Mouse (Mus musculus) intestine, postnatal 0 days (tissue): ENCODE measurements around the gene Pitpnm2. TPM values are rescaled to one million over a fixed set of nuclear protein-coding genes. Genes with fewer than 3 reads are reported as not detected.

Experiments
- ATAC-seq: fragments of 200-750 bp; cut with Nextera tagmentation; 2 replicates; pipeline ENCODE4 v1.8.0; 2017; ENCODE audit warnings: mild to moderate bottlenecking, moderate TSS enrichment, moderate library complexity
- H3K27ac ChIP-seq: fragments of 300-500 bp; sonication (generic); 2 replicates; pipeline ENCODE4 v1.5.1; 2014; ENCODE audit warnings: mild to moderate bottlenecking, low read depth, low read length, moderate library complexity
- H3K27me3 ChIP-seq: fragments of 300-500 bp; sonication (generic); replicated peaks from 2 replicates; pipeline ENCODE4 v1.6.1; 2014; ENCODE audit warnings: low read length, mixed read lengths; ENCODE audit not compliant: control insufficient read depth, insufficient read depth
- H3K36me3 ChIP-seq: fragments of 300-500 bp; sonication (generic); 2 replicates; pipeline ENCODE4 v1.6.1; 2014; ENCODE audit warnings: mild to moderate bottlenecking, moderate library complexity; ENCODE audit not compliant: control insufficient read depth, insufficient read depth
- H3K4me1 ChIP-seq: fragments of 300-500 bp; sonication (generic); replicated peaks from 2 replicates; pipeline ENCODE4 v1.6.1; 2014; ENCODE audit warnings: antibody characterized with exemption, low read length, mixed read lengths; ENCODE audit not compliant: control insufficient read depth, insufficient read depth
- H3K4me2 ChIP-seq: fragments of 300-500 bp; sonication (generic); replicated peaks from 2 replicates; pipeline ENCODE4 v1.6.1; 2014; ENCODE audit warnings: low read depth, mild to moderate bottlenecking, moderate library complexity
- H3K4me3 ChIP-seq: fragments of 300-500 bp; sonication (generic); 2 replicates; pipeline ENCODE4 v1.5.1; 2014; ENCODE audit warnings: low read depth, low read length
- H3K9ac ChIP-seq: fragments of 300-500 bp; sonication (generic); 2 replicates; pipeline ENCODE4 v1.6.1; 2014; ENCODE audit warnings: mild to moderate bottlenecking, low read depth, low read length
- H3K9me3 ChIP-seq: fragments of 300-500 bp; sonication (generic); 2 replicates; pipeline ENCODE4 v1.6.1; 2016; ENCODE audit warnings: mixed run types; ENCODE audit not compliant: control insufficient read depth
- CTCF ChIP-seq: sonication (generic); IDR thresholded peaks from 2 replicates; pipeline ENCODE4 v1.5.1; 2016; ENCODE audit warnings: low read depth, mild to moderate bottlenecking, control low read depth, antibody characterized with exemption, moderate library complexity
- WGBS: fragments of 180-500 bp; shearing (Covaris S2); extraction: QIAGEN DNeasy Blood & Tissue Kit; methylation state at CpG from one replicate; pipeline ENCODE4 v1.1.7; 2014; 5-methylcytosine and 5-hydroxymethylcytosine counted together
- polyA plus RNA-seq: library from polyadenylated mRNA; unstranded; fragments of >200 nt; fragmentation: Nextera tagmentation; extraction: Ambion mirVana; gene quantifications from 2 replicates; pipeline ENCODE4 v1.2.1, GENCODE M21; 2015

Gene Pitpnm2
- polyA plus RNA-seq, 1 experiment from 2014 or later, result 1.5 TPM

- 77% methylated on average over 10 of the region's 10 CpGs for WGBS
These were observed 33.9 kb downstream of the Pitpnm2 start for GRCm38 (mm10) chr5:124215647-124216046.

GRCm38 (mm10) chr5:124214516-124215145, 34.9 kb downstream of the Pitpnm2 start:
- no peak for ATAC-seq
- Histone ChIP-seq H3K27ac (peak overlapping the region; percentile 57), H3K27me3 (no peaks in the 10 kb centered on the region), H3K9ac (no peak overlapping the region), H3K4me3 (no peak overlapping the region), H3K4me2 (no peak overlapping the region), H3K4me1 (no peaks in the 10 kb centered on the region), H3K36me3 (no peaks in the 10 kb centered on the region; the same call in 1 of the 2 replicates), H3K9me3 (no peaks in the 10 kb centered on the region)
- no peak for TF ChIP-seq CTCF
- WGBS, result 82% methylated on average over 14 of the region's 14 CpGs

More at GRCm38 (mm10) chr5:124215647-124216046, 33.9 kb downstream of the Pitpnm2 start:
- Histone ChIP-seq H3K36me3 (no peaks in the 10 kb centered on the region; the same call in 1 of the 2 replicates), H3K27ac (0 out of 2 replicates have a peak overlapping the region, but pooled peaks have one; percentile 41), H3K4me3 (no peak overlapping the region), H3K9me3 (no peaks in the 10 kb centered on the region), H3K27me3 (no peaks in the 10 kb centered on the region), H3K4me1 (no peaks in the 10 kb centered on the region), H3K4me2 (no peak overlapping the region), H3K9ac (no peak overlapping the region)
- ATAC-seq, result no peak
- TF ChIP-seq CTCF, result no peak

- no peaks in the 10 kb centered on the region for H3K9me3 ChIP-seq
- H3K4me3 ChIP-seq, result no peak overlapping the region
- no peaks in the 10 kb centered on the region; the same call in 1 of the 2 replicates for H3K36me3 ChIP-seq
- no peak overlapping the region for H3K4me2 ChIP-seq
- WGBS, result 69% methylated on average over 13 of the region's 13 CpGs
- no peak overlapping the region for H3K9ac ChIP-seq
- TF ChIP-seq CTCF, result no peak
- H3K27me3 ChIP-seq, result no peaks in the 10 kb centered on the region
- 0 out of 2 replicates have a peak, but pooled peaks have one; percentile 22 for ATAC-seq
- H3K27ac ChIP-seq, result peak overlapping the region; percentile 57
- H3K4me1 ChIP-seq, result no peaks in the 10 kb centered on the region
These were observed 35.7 kb downstream of the Pitpnm2 start for GRCm38 (mm10) chr5:124213588-124214469.

- Histone ChIP-seq H3K36me3 (no peaks in the 10 kb centered on the region; the same call in 1 of the 2 replicates), H3K9ac (no peak overlapping the region), H3K4me2 (no peak overlapping the region), H3K27me3 (no peaks in the 10 kb centered on the region), H3K9me3 (no peaks in the 10 kb centered on the region), H3K4me3 (no peak overlapping the region), H3K4me1 (0 out of 2 replicates have a peak, but pooled peaks cover 2% of the 10 kb centered on the region), H3K27ac (no peak overlapping the region)
- no peak for ATAC-seq
- WGBS, result 77% methylated on average over 2 of the region's 2 CpGs
- TF ChIP-seq CTCF, result no peak
These were observed 37.9 kb downstream of the Pitpnm2 start for GRCm38 (mm10) chr5:124211669-124212068.

- ATAC-seq, result no peak
- TF ChIP-seq CTCF, result no peak
- Histone ChIP-seq H3K4me2 (no peak overlapping the region), H3K27me3 (no peaks in the 10 kb centered on the region), H3K9ac (no peak overlapping the region), H3K4me3 (no peak overlapping the region), H3K9me3 (no peaks in the 10 kb centered on the region), H3K36me3 (no peaks in the 10 kb centered on the region; the same call in 1 of the 2 replicates), H3K4me1 (0 out of 2 replicates have a peak, but pooled peaks cover 6% of the 10 kb centered on the region), H3K27ac (no peak overlapping the region)
- 87% methylated on average over 8 of the region's 8 CpGs for WGBS
These were observed 38.3 kb downstream of the Pitpnm2 start for GRCm38 (mm10) chr5:124211234-124211633.
